Mouse (Mus musculus): ENCODE data around the gene Sema3f.

Gene Sema3f

GRCm38 (mm10) chr9:107662342-107662741 lies 47.9 kb downstream of the Sema3f start:
- no peak for DNase-seq (ENCODE audit: low spot score in 2 of 2)

- no peak for DNase-seq (ENCODE audit: low spot score in 2 of 2)
These were observed 49.5 kb downstream of the Sema3f start for GRCm38 (mm10) chr9:107660777-107661176.

- no peak for DNase-seq (ENCODE audit: low spot score in 2 of 2)
These were observed 50.3 kb downstream of the Sema3f start for GRCm38 (mm10) chr9:107659961-107660360.

- DNase-seq (ENCODE audit: low spot score in 2 of 2): peak; percentile 39 to 63
These were observed 50.7 kb downstream of the Sema3f start for GRCm38 (mm10) chr9:107659551-107659950.

GRCm38 (mm10) chr9:107658096-107658495 lies 52.2 kb downstream of the Sema3f start:
- DNase-seq (ENCODE audit: low spot score in 2 of 2): no peak

GRCm38 (mm10) chr9:107657144-107657543 lies 53.1 kb downstream of the Sema3f start:
- DNase-seq (ENCODE audit: low spot score in 2 of 2): no peak

GRCm38 (mm10) chr9:107654585-107654984 lies 55.7 kb downstream of the Sema3f start:
- DNase-seq (ENCODE audit: low spot score in 2 of 2): no peak

GRCm38 (mm10) chr9:107653474-107653873 lies 56.8 kb downstream of the Sema3f start:
- no peak for DNase-seq (ENCODE audit: low spot score in 2 of 2)

GRCm38 (mm10) chr9:107650708-107651481 lies 59.4 kb downstream of the Sema3f start:
- no peak for DNase-seq (ENCODE audit: low spot score in 2 of 2)

GRCm38 (mm10) chr9:107650225-107650624 lies 60.0 kb downstream of the Sema3f start:
- peak in 1 of 2 experiments; percentile 13 for DNase-seq (ENCODE audit: low spot score in 2 of 2)

GRCm38 (mm10) chr9:107648767-107649166 lies 61.5 kb downstream of the Sema3f start:
- no peak for DNase-seq (ENCODE audit: low spot score in 2 of 2)

- DNase-seq (ENCODE audit: low spot score in 2 of 2): no peak
These were observed 63.3 kb downstream of the Sema3f start for GRCm38 (mm10) chr9:107646975-107647374.

GRCm38 (mm10) chr9:107645577-107645976 lies 64.7 kb downstream of the Sema3f start:
- DNase-seq (ENCODE audit: low spot score in 2 of 2): peak; percentile 79 to 83

- DNase-seq (ENCODE audit: low spot score in 2 of 2): no peak
These were observed 65.1 kb downstream of the Sema3f start for GRCm38 (mm10) chr9:107645153-107645510.

- DNase-seq (ENCODE audit: low spot score in 2 of 2): peak; percentile 93 to 94
These were observed 65.7 kb downstream of the Sema3f start for GRCm38 (mm10) chr9:107644495-107645152.

- DNase-seq (ENCODE audit: low spot score in 2 of 2): no peak
These were observed 66.6 kb downstream of the Sema3f start for GRCm38 (mm10) chr9:107643544-107644214.

GRCm38 (mm10) chr9:107641666-107642065 lies 68.6 kb downstream of the Sema3f start:
- no peak for DNase-seq (ENCODE audit: low spot score in 2 of 2)

- no peak for DNase-seq (ENCODE audit: low spot score in 2 of 2)
These were observed 70.0 kb downstream of the Sema3f start for GRCm38 (mm10) chr9:107640257-107640772.

GRCm38 (mm10) chr9:107637070-107637469 lies 73.2 kb downstream of the Sema3f start:
- no peak for DNase-seq (ENCODE audit: low spot score in 2 of 2)

- DNase-seq (ENCODE audit: low spot score in 2 of 2): peak; percentile 92 to 93
These were observed 74.8 kb downstream of the Sema3f start, which contains the start of gene Gnai2 for GRCm38 (mm10) chr9:107635279-107636028. Gnai2 (minus strand) TSS chr9:107635367.
